Mouse (Mus musculus): Measurements from ENCODE around the gene Tgfb1i1. TPM values are rescaled to one million over a fixed set of nuclear protein-coding genes. Genes with fewer than 3 reads are reported as not detected.
A peak's percentile ranks its signal among the peaks of the same experiment; 100 is the strongest.

The Tgfb1i1 gene
- total RNA-seq, 1 experiment from 2014 or later, result not detected

GRCm38 (mm10) chr7:128276051-128276450, 29.4 kb downstream of the Tgfb1i1 start:
- ATAC-seq (replicated peaks; ENCODE audit: insufficient number of reproducible peaks, low FRiP score, low TSS enrichment, poor library complexity, severe bottlenecking), result no peak

DNA sequence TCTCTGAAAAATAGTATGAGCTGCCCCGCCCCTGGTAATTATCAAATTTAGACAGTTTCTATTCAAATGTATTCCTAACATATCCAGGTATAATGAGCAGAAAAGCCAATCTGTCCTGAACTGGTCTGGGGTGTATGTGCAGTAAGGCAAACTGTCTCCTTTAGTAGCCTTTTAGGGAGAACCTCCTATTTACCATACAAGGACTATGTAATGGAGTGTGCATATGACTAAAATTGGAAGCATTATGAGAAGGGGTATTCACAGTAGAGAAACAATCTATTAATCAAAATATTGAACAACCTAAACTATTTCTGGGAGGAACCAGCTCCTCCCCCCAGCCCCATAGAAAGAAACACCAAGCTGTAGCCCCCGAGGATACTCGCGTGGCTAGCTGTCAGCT, 33.1 kb downstream of the Tgfb1i1 start:
- no peak for ATAC-seq (replicated peaks; ENCODE audit: insufficient number of reproducible peaks, low FRiP score, low TSS enrichment, poor library complexity, severe bottlenecking)

GRCm38 (mm10) chr7:128281765-128282164, 35.2 kb downstream of the Tgfb1i1 start:
- no peak for ATAC-seq (replicated peaks; ENCODE audit: insufficient number of reproducible peaks, low FRiP score, low TSS enrichment, poor library complexity, severe bottlenecking)

DNA sequence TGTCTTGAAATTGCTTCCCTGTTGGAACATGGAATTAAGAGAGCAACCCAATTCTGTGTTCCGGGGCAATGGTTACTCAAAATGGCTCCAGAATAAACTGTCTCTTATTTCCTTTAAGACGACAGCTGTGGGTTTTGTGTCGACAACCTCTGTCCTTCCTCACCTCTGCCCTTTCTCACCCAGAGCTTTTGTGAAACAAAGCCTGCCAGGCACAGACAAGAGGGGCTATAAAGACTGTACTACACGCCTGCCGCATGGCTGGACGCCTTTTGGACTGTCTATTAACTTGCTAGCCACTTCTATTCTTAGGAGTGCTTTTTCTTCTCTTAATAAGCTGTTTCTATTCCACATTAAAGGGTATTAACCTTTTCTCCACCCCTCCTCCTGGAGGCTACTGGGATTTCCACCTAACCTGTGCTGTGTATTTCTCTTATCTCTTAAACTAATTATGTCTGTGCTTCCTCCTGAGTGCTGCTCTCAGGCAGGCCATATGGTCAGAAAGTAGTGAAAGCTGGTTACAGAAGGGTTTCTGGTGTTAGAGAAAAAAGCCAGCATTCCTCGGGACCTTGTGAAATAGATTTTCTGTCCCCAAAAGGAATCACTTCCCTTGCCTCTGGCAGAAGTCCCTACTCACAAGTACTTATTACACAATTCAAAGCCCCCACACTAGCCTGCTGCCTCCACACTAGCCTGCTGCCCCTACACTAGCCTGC, 36.1 kb downstream of the Tgfb1i1 start:
- ATAC-seq (replicated peaks; ENCODE audit: insufficient number of reproducible peaks, low FRiP score, low TSS enrichment, poor library complexity, severe bottlenecking), result no peak

GRCm38 (mm10) chr7:128284047-128284446, 37.4 kb downstream of the Tgfb1i1 start:
- no peak for ATAC-seq (replicated peaks; ENCODE audit: insufficient number of reproducible peaks, low FRiP score, low TSS enrichment, poor library complexity, severe bottlenecking)

- no peak for ATAC-seq (replicated peaks; ENCODE audit: insufficient number of reproducible peaks, low FRiP score, low TSS enrichment, poor library complexity, severe bottlenecking)
Observed at GRCm38 (mm10) chr7:128285060-128285459, 38.4 kb downstream of the Tgfb1i1 start.

DNA sequence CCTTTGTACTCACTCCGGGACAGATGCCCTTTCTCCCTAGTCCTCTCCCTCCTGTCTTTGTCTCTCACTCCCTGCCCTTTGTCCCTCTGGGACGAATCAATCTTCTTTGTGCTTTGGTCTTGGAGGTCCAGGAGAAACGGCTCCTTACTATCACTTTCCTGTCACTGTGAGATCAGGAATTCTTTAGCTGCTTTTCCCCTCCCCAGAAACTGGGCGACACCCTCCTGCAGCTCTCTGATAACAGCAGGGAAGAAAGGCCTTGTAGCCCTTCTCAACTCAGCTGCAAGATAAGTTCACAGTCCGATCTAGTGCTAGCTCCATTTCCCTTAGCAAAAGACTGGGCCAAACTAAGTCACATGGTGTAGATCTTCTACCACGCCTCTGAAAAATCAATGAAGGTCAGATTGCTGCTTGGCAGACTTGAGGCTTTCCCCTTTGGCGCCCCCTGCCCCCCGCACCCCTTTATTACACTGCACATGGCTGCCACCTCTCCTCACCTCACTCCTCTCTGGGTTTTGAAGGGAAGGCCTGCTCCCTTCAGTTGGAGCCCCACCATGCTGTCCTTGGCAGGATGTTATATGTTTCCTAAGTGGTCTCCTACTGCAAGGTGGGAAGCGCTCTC, 42.4 kb downstream of the Tgfb1i1 start:
- ATAC-seq (replicated peaks; ENCODE audit: insufficient number of reproducible peaks, low FRiP score, low TSS enrichment, poor library complexity, severe bottlenecking), result no peak

DNA sequence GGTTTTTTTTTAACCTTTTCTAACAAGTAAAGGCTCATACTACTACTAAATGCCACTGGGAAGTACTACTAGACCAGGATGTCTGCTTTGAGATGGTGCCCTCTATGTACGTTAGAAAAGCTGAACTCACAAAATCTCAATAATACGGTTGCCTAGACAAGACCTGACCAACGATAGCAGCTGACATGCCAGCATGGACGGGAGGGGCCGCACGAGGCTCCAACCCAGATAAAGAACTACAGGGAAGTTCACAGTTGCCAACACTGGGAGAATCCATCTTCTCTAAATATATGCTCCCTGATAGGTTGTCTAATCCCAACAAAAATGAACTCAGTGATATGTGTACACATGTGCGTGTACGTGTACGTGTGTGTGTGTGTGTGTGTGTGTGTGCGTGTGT, 48.2 kb downstream of the Tgfb1i1 start:
- no peak for ATAC-seq (replicated peaks; ENCODE audit: insufficient number of reproducible peaks, low FRiP score, low TSS enrichment, poor library complexity, severe bottlenecking)

DNA sequence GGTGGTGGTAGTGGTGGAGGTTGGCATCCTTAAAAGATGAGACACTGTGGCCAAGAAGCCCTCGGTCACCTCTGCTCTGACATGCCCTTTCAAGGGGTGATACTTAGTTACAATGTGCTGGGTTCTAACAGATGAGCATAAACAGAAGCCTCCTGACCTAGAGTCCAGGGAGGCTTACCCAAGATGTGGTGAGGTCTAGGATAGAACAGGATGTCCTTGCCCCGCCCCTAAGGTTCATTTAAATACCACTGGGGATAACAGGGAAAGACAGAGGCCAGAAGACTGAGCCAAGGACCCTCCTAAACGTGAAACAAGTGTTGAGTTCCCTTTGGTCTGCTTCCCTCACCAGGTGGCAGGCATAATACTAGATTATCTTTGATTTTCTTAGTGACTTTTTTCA, 49.9 kb downstream of the Tgfb1i1 start:
- ATAC-seq (replicated peaks; ENCODE audit: insufficient number of reproducible peaks, low FRiP score, low TSS enrichment, poor library complexity, severe bottlenecking), result no peak

GRCm38 (mm10) chr7:128297291-128297616, 50.6 kb downstream of the Tgfb1i1 start:
- no peak for ATAC-seq (replicated peaks; ENCODE audit: insufficient number of reproducible peaks, low FRiP score, low TSS enrichment, poor library complexity, severe bottlenecking)

DNA sequence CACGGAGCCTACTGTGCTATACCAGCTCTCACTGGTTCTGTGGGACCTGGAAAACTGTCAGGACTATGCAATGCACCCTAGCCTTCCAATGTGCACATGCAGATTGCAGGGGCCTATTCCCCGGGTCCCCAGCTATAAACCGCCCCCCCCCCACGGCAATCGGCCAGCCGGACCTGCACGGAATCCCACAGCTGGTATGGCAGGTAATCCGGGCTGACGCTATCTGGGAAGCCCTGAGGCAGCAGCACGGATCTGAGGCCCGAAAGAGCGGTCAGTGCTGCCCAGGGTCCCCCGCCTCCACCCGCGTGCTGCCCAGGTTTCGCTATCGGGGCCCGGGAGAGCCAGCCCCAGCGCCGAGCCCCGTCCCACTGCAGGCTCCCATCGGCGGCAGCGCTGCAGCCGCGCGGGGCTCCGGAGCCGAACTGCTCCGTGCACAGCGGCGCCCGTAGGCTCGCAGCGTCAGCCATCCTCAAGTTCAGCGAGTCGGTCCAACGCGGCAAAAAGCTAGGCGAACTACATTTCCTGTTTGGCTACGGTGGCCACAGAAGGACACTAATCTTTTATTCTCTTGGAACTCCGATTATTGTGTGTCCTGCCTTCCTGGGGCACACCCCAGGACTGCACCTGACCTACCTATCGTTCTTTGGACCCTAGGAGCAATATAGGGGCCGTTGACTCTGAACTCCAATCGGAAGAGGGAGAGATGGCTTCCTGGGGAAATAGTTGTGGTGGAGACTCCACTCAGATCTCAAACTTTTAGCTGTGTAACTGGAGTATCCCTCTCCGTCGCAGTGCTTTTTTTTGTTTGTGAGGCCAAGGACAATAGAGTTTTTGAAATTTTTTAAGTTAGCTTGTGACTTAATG, 51.2 kb downstream of the Tgfb1i1 start, which contains the start of gene BC017158:
Gene BC017158, minus strand, starts transcription at position 554 of the 864 bp plus-strand sequence.
- ATAC-seq (replicated peaks; ENCODE audit: insufficient number of reproducible peaks, low FRiP score, low TSS enrichment, poor library complexity, severe bottlenecking), result peak; percentile 76

DNA sequence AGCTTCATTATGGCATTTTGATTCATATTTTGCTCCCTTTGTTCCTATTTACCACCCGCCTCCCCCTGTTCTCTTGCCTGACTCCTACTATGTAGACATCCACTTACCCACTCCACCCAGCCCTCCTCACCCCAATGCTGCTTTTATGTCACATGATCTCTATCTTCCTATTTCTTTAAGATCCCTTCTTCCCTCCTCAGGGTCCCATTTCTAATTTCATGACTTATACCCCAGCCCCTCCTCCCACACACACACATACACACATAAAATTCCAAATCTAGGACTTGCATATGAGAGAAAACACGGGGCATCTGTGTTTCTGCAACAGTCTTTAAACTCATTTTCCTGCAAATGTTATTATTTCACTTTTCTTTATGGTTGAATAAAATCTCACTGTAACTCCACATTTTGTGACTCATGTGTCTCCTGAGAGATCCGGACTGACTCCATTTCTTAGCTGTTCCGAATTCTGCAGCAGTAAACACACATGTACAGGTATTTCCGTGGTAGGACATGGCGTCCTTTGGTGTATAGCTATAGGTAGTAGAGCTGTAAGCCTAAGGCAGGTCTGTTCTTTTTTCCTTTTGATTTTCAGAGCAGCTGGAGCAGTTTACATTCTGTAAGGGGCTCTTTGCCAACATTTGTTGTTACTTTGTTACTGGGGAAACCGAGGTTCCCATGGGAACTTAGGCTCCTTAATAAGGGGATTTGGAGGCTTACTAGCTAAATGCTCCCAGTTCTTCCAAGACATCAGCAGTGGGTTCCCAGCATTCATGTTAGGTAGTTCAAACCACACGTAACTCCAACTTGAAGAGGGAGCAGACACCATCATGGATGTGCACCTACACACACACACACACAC, 52.1 kb downstream of the Tgfb1i1 start:
- no peak for ATAC-seq (replicated peaks; ENCODE audit: insufficient number of reproducible peaks, low FRiP score, low TSS enrichment, poor library complexity, severe bottlenecking)

GRCm38 (mm10) chr7:128300952-128301351, 54.3 kb downstream of the Tgfb1i1 start:
- no peak for ATAC-seq (replicated peaks; ENCODE audit: insufficient number of reproducible peaks, low FRiP score, low TSS enrichment, poor library complexity, severe bottlenecking)

DNA sequence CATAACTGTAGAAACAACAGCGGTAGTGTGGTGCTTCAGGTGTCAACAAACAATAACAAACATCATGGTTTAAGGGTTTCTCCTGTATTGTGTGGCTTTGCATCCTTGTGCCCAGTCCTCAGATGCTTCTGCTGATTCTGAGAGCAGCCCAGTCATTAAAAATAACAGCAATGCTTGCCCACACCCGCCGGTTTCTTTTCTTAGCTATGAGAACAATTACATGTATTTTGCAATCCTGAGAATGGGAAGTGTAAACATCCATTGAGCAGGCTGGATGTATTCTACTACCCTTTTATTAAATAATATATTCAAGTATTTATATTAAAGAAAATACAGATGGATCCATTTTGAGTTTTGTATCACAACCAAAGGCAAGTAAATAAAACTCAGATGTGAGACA, 55.5 kb downstream of the Tgfb1i1 start:
- ATAC-seq (replicated peaks; ENCODE audit: insufficient number of reproducible peaks, low FRiP score, low TSS enrichment, poor library complexity, severe bottlenecking), result peak; percentile 55; the same call in 1 of the 2 replicates

GRCm38 (mm10) chr7:128304198-128304597, 57.6 kb downstream of the Tgfb1i1 start:
- no peak for ATAC-seq (replicated peaks; ENCODE audit: insufficient number of reproducible peaks, low FRiP score, low TSS enrichment, poor library complexity, severe bottlenecking)

DNA sequence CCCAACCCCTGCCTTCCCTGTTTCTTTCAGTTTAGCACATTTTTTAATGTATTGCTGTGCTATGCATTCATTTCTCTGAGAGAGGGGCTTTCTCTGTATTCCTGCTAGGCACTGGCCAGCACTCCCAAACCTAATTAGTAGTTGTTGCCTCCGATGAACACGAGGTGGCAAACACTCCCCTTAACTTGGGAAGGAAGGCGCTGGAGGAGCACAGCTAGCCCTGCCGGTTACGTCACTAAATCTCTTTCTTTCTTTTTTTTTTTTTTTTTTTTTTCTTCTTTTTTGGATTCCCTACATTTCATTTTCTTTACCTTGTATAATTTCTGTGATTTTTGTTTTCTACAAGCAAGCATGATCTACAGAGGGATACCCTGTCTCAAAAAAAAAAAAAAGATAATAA, 58.3 kb downstream of the Tgfb1i1 start:
- ATAC-seq (replicated peaks; ENCODE audit: insufficient number of reproducible peaks, low FRiP score, low TSS enrichment, poor library complexity, severe bottlenecking), result no peak
